Mouse (Mus musculus): ENCODE data around the gene Anxa9. TPM values are rescaled to one million over a fixed set of nuclear protein-coding genes. Genes with fewer than 3 reads are reported as not detected.
A peak's percentile ranks its signal among the peaks of the same experiment; 100 is the strongest.

Anxa9 gene
- total and polyA plus RNA-seq, 2 experiments = 0.55 to 0.91 TPM

- DNase-seq (ENCODE audit: extremely low read depth, low read depth, low spot score) = no peak
- Histone ChIP-seq H3K4me3 (ENCODE audit: insufficient read depth, low read depth, low read length) (no peak overlapping the region), H3K9ac (ENCODE audit: low read depth, low read length) (no peak overlapping the region), H3K27ac (replicated peaks; ENCODE audit: insufficient read depth, low read depth, low read length) (no peak overlapping the region), H3K4me1 (ENCODE audit: control insufficient read depth, insufficient read depth, low read length) (peaks cover 17% of the 10 kb centered on the region), H3K27me3 (ENCODE audit: control insufficient read depth, insufficient read depth, low read length) (no peaks in the 10 kb centered on the region), H3K79me2 (ENCODE audit: control insufficient read depth, insufficient read depth, low read length) (peaks cover 13% of the 10 kb centered on the region; the same call in 1 of the 2 replicates), H3K36me3 (ENCODE audit: control insufficient read depth, insufficient read depth, low read length) (no peaks in the 10 kb centered on the region)
- WGBS = 72% methylated on average over 6 of the region's 6 CpGs
- TF ChIP-seq CTCF (IDR thresholded peaks at IDR 0.05; ENCODE audit: low read depth, low read length) (no peak), POLR2A (IDR thresholded peaks at IDR 0.05; ENCODE audit: extremely low read depth, insufficient read depth, low read length) (no peak)
Measured at GRCm38 (mm10) chr3:95275161-95275560, 31.8 kb downstream of the Anxa9 start.

GRCm38 (mm10) chr3:95274453-95274852 lies 32.5 kb downstream of the Anxa9 start:
- no peak for TF ChIP-seq CTCF (IDR thresholded peaks at IDR 0.05; ENCODE audit: low read depth, low read length)
- TF ChIP-seq POLR2A (IDR thresholded peaks at IDR 0.05; ENCODE audit: extremely low read depth, insufficient read depth, low read length) = no peak
- Histone ChIP-seq H3K27me3 (ENCODE audit: control insufficient read depth, insufficient read depth, low read length) (no peaks in the 10 kb centered on the region), H3K79me2 (ENCODE audit: control insufficient read depth, insufficient read depth, low read length) (peaks cover 13% of the 10 kb centered on the region; the same call in 1 of the 2 replicates), H3K4me1 (ENCODE audit: control insufficient read depth, insufficient read depth, low read length) (peaks cover 15% of the 10 kb centered on the region), H3K27ac (replicated peaks; ENCODE audit: insufficient read depth, low read depth, low read length) (no peak overlapping the region), H3K9ac (ENCODE audit: low read depth, low read length) (no peak overlapping the region), H3K36me3 (ENCODE audit: control insufficient read depth, insufficient read depth, low read length) (no peaks in the 10 kb centered on the region), H3K4me3 (ENCODE audit: insufficient read depth, low read depth, low read length) (no peak overlapping the region)
- WGBS = 96% methylated on average over 4 of the region's 4 CpGs
- no peak for DNase-seq (ENCODE audit: extremely low read depth, low read depth, low spot score)

GRCm38 (mm10) chr3:95273471-95273870 lies 33.5 kb downstream of the Anxa9 start:
- Histone ChIP-seq H3K79me2 (ENCODE audit: control insufficient read depth, insufficient read depth, low read length) (peaks cover 11% of the 10 kb centered on the region; the same call in 1 of the 2 replicates), H3K27me3 (ENCODE audit: control insufficient read depth, insufficient read depth, low read length) (no peaks in the 10 kb centered on the region), H3K27ac (replicated peaks; ENCODE audit: insufficient read depth, low read depth, low read length) (no peak overlapping the region), H3K36me3 (ENCODE audit: control insufficient read depth, insufficient read depth, low read length) (no peaks in the 10 kb centered on the region), H3K4me1 (ENCODE audit: control insufficient read depth, insufficient read depth, low read length) (peaks cover 15% of the 10 kb centered on the region), H3K4me3 (ENCODE audit: insufficient read depth, low read depth, low read length) (no peak overlapping the region), H3K9ac (ENCODE audit: low read depth, low read length) (no peak overlapping the region)
- DNase-seq (ENCODE audit: extremely low read depth, low read depth, low spot score) = no peak
- 92% methylated on average over 5 of the region's 5 CpGs for WGBS
- TF ChIP-seq CTCF (IDR thresholded peaks at IDR 0.05; ENCODE audit: low read depth, low read length) = no peak
- no peak for TF ChIP-seq POLR2A (IDR thresholded peaks at IDR 0.05; ENCODE audit: extremely low read depth, insufficient read depth, low read length)

- Histone ChIP-seq H3K79me2 (ENCODE audit: control insufficient read depth, insufficient read depth, low read length) (peaks cover 11% of the 10 kb centered on the region; the same call in 1 of the 2 replicates), H3K4me1 (ENCODE audit: control insufficient read depth, insufficient read depth, low read length) (peaks cover 6% of the 10 kb centered on the region), H3K36me3 (ENCODE audit: control insufficient read depth, insufficient read depth, low read length) (no peaks in the 10 kb centered on the region), H3K9ac (ENCODE audit: low read depth, low read length) (no peak overlapping the region), H3K27ac (replicated peaks; ENCODE audit: insufficient read depth, low read depth, low read length) (no peak overlapping the region), H3K27me3 (ENCODE audit: control insufficient read depth, insufficient read depth, low read length) (no peaks in the 10 kb centered on the region), H3K4me3 (ENCODE audit: insufficient read depth, low read depth, low read length) (no peak overlapping the region)
- WGBS = 76% methylated on average over 12 of the region's 12 CpGs
- no peak for TF ChIP-seq POLR2A (IDR thresholded peaks at IDR 0.05; ENCODE audit: extremely low read depth, insufficient read depth, low read length)
- TF ChIP-seq CTCF (IDR thresholded peaks at IDR 0.05; ENCODE audit: low read depth, low read length) = no peak
- peak; percentile 56 for DNase-seq (ENCODE audit: extremely low read depth, low read depth, low spot score)
Measured at GRCm38 (mm10) chr3:95270766-95271364, 36.1 kb downstream of the Anxa9 start.

- Histone ChIP-seq H3K27me3 (ENCODE audit: control insufficient read depth, insufficient read depth, low read length) (no peaks in the 10 kb centered on the region), H3K79me2 (ENCODE audit: control insufficient read depth, insufficient read depth, low read length) (peaks cover 6% of the 10 kb centered on the region; the same call in 1 of the 2 replicates), H3K9ac (ENCODE audit: low read depth, low read length) (no peak overlapping the region), H3K4me3 (ENCODE audit: insufficient read depth, low read depth, low read length) (no peak overlapping the region), H3K36me3 (ENCODE audit: control insufficient read depth, insufficient read depth, low read length) (peaks cover 3% of the 10 kb centered on the region; the same call in 1 of the 2 replicates), H3K27ac (replicated peaks; ENCODE audit: insufficient read depth, low read depth, low read length) (no peak overlapping the region), H3K4me1 (ENCODE audit: control insufficient read depth, insufficient read depth, low read length) (peaks cover 6% of the 10 kb centered on the region; the same call in 1 of the 2 replicates)
- peak; percentile 64 for DNase-seq (ENCODE audit: extremely low read depth, low read depth, low spot score)
- no peak for TF ChIP-seq POLR2A (IDR thresholded peaks at IDR 0.05; ENCODE audit: extremely low read depth, insufficient read depth, low read length)
- TF ChIP-seq CTCF (IDR thresholded peaks at IDR 0.05; ENCODE audit: low read depth, low read length) = no peak
- 53% methylated on average over 5 of the region's 5 CpGs for WGBS
Measured at GRCm38 (mm10) chr3:95269789-95270188, 37.2 kb downstream of the Anxa9 start.

- peak; percentile 83 for DNase-seq (ENCODE audit: extremely low read depth, low read depth, low spot score)
- TF ChIP-seq POLR2A (IDR thresholded peaks at IDR 0.05; ENCODE audit: extremely low read depth, insufficient read depth, low read length) (no peak), CTCF (IDR thresholded peaks at IDR 0.05; ENCODE audit: low read depth, low read length) (no peak)
- Histone ChIP-seq H3K36me3 (ENCODE audit: control insufficient read depth, insufficient read depth, low read length) (peaks cover 6% of the 10 kb centered on the region; the same call in 1 of the 2 replicates), H3K79me2 (ENCODE audit: control insufficient read depth, insufficient read depth, low read length) (0 out of 2 replicates have a peak, but pooled peaks cover 4% of the 10 kb centered on the region), H3K27ac (replicated peaks; ENCODE audit: insufficient read depth, low read depth, low read length) (peak overlapping the region; percentile 32; the same call in 1 of the 2 replicates), H3K9ac (ENCODE audit: low read depth, low read length) (no peak overlapping the region), H3K27me3 (ENCODE audit: control insufficient read depth, insufficient read depth, low read length) (no peaks in the 10 kb centered on the region), H3K4me3 (ENCODE audit: insufficient read depth, low read depth, low read length) (no peak overlapping the region), H3K4me1 (ENCODE audit: control insufficient read depth, insufficient read depth, low read length) (peaks cover 13% of the 10 kb centered on the region)
Measured at GRCm38 (mm10) chr3:95267855-95268254, 39.1 kb downstream of the Anxa9 start.

Measured in liver, adult 2 months (tissue).